Mouse (Mus musculus) urinary bladder, adult 18-20 months (tissue): ENCODE measurements at regions not wholly inside any gene's neighbourhood (a gene's known extent, or its start where the extent isn't known, plus 50 kb on each side); places are given as distances from the start of the nearest gene placed in this dataset.
A peak's percentile ranks its signal among the peaks of the same experiment; 100 is the strongest.

Source experiments
- DNase-seq, 2 experiments: peaks; one replicate each; pipeline ENCODE4 v3.0.0; 2022; ENCODE audit warnings: low spot score in 2 of 2, mixed read lengths in 2 of 2

DNA sequence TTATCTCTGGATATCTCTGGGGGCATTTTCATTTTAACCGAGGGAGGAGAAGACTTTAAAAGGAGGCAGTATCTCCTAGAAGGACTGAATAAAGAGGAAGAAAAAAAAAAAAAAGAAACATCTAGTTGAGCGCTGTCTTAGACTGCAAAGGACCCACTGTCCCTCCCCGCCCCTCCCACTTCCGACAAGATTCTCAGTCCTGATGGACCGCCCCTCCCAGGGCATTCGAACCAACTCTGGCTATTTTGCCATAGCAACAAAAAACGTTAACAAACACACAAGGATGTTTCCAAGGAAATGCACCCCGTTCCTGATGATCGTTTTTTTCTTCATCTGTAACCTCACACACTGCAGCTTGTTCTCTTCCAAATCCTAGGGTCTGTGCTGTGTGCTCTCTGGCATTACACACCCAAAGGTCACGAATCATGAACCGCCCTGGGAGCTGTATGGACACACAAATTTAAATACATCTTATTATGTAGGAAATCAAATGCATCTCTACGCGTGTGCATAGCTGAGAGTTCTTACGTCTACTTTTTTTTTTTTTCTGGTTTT lies 75.8 kb downstream of the Rnd3 start:
- no peak for DNase-seq

DNA sequence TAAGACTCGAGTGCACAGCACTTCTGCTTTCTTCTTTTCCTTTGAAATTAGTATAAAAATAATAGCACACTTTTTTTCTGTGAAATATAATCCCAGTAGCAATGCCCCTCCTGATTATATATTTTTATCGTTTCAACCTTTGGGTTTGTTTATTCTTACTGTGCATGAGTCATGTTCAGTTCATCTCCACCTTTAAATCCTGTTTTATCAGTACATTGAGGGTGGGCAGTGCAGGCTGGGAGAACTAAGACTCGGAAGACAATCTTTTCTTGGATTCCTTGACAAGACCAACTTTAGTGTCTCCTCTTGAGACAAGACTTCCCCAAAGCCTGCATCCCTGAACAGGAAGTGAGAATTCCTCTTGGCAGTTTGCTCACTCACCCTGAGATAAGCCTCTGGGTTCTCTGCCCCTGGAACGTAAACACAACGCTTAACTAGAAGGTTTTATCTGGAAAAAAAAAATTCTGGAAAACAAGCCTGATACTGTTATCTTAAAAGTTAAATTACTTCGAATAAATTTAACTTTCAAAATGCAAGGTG lies 76.5 kb downstream of the Rnd3 start:
- DNase-seq = peak; percentile 3 to 12

DNA sequence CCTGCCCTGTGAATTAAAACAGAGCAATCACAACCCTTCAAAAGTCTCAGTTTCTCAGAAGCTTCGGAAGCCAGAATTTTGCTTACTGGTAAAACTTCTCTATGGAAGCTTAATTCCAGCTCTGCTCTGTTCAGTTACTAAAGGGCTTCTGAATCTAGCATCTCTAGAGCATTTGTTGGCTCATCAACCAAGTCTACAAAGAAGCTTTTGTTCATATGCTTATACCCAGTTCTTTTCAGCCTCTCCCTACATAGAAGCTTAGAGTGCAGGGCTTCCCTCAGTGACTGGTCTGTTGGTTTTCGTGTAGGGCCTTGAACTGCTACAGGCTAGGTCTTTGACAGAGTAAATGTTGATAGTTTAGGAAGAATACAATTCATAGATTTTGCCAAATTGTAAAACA lies 78.0 kb downstream of the Rnd3 start:
- DNase-seq = no peak

DNA sequence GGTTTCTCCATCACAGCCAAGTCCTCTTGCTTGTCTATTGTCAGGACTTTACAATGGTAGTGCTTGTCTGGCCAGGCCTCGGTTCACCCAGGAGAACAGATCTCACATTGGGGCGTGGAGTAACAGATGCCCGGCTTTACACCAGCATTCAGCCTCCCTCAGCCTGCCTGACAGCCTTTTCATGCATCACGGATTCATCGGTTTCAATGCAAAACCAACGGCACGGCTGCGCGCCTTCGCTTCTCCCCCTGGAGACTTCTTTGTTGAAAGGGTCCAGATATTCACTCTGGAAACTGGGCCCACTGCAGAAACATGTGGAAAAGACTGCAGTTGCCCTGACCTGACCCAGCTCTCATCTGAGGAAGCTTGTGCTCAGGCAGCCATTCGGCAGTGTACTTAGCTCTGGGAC lies 82.5 kb downstream of the Rnd3 start:
- no peak for DNase-seq

DNA sequence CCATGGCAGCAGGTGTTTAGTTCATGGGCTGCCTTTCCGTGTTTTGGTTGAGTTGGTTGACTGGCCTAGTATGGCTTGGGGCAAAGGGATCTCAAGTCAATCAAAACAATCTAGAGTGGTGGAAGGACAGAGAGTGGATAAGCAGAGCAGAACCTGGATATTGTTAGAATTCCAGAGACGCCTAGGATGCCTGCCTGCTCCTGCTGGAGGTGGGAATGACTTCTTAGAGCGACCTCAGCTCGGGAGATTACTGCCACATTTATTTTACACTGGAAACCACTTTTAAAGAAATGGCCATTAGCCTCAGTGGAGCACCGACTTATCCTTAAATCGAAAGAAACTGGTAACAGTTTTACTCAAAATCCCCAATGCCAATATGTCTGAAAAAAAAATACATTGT lies 83.1 kb downstream of the Rnd3 start:
- no peak for DNase-seq

DNA sequence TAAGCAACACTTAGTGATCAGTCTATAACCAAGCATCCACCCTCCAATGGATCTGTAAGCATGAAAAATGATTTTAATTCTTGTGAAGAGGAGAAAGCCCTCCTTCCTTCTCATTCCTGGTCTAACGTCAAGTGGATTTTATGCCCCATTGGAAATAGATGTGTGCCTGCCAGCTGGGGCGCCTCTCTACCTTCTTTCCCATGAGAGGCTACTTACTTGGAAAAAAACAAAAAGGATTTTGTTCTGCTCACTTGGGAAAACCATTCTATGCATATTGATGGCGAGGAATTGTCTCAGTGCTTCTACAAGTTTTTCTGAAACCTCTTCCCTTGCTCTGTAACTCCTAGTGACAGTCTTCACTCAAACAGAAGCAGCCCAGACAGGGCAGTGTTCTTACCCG lies 84.1 kb downstream of the Rnd3 start:
- no peak for DNase-seq

DNA sequence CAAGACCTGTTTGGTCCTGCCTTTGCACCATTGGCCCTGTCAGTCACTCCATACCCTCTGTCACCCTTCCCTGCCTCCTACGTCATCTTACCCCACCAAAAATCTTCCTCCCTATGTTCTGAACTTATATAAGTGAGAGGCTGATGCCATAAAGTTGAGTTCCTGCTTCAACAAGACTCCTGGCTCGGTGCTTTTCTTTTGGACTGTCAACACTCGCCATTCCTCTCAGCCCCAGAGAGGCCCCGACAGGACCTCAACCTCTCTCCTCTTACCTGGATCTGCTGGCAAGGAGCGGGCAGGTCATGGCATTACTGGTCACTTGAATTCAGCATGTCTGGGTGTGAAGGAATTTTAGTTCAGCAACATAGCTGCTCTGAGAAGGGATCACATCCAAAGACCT lies 86.9 kb downstream of the Rnd3 start:
- no peak for DNase-seq

DNA sequence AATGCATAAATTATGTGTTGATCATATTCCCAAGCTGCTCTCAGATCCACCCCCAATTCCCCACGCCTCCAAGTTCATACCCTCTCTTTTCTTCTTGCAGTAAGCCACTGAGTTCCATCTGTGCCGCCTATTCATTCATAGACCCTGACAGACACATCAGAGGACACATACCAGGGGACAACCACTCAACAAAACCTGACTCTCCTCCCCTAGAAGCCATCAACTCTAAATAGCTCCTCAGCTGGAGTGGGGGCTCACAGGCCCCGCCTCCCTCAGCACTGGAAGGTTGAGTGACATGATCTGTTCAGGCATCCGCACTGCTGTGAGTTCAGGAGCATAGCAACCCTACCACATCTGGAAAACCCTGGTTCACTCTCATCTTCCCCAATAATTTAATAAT lies 90.8 kb downstream of the Rnd3 start:
- DNase-seq = no peak

DNA sequence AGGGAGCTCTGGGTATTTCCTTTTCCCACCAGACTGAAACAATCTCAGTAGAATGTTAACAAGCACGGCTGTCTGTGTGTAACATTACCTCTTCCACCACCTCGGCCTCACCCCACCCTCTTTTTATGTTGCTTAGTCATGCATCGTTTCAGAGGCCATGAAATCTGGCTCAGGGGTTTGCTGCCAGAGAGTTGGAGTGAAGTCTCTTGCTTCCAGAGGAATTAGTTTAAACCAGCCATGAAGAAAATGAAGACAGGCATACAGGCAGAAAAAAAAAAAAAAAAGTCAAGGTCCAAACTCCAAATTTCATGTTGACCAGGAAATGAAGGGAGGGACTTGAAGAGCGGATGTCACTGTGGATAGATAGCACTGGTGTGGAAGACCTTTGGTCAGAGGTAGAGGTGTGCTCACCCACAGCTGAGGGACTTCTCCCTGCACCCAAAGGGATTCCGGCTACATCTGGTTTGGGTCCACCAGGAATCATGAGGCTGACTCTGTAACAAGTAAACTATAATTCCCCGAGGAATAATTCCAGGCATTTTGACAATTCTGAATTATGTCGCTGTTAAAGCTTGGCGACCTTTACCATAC lies 92.7 kb downstream of the Rnd3 start:
- DNase-seq = no peak

DNA sequence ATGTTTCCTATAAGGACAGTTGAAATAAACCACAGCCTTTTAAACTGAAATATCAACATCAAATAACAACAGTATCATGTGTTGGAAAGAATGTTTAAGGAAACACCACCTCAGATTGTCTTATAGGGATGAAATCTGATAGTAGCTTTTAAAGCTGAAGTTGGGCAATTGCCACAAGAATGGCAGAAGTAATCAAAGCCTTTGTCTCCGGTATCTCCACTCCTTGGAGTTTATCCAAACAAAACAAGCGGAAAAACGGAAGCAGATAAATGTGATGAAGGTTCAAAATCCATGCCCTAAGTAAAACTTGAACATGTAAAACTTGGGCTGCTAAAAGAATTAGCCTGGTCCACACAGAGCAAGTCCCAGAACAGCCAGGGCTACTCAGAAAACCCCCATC lies 93.6 kb downstream of the Rnd3 start:
- no peak for DNase-seq

DNA sequence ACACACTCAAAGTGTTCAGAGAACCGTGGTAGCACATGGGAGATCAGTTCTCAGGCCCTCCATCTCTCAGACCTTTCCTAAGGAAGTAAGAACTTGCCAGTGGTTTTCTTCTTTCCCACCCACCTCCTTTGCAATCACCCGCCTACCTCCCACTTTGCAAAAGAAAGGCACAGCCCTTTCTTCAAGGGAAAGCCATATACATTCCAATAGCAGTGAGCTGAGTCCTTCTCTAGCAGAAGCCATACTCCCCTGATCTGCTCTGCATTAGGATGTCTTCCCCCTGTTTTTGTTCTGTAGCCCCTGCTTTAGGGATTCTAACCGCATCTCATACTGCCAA lies 99.1 kb downstream of the Rnd3 start:
- DNase-seq = no peak

DNA sequence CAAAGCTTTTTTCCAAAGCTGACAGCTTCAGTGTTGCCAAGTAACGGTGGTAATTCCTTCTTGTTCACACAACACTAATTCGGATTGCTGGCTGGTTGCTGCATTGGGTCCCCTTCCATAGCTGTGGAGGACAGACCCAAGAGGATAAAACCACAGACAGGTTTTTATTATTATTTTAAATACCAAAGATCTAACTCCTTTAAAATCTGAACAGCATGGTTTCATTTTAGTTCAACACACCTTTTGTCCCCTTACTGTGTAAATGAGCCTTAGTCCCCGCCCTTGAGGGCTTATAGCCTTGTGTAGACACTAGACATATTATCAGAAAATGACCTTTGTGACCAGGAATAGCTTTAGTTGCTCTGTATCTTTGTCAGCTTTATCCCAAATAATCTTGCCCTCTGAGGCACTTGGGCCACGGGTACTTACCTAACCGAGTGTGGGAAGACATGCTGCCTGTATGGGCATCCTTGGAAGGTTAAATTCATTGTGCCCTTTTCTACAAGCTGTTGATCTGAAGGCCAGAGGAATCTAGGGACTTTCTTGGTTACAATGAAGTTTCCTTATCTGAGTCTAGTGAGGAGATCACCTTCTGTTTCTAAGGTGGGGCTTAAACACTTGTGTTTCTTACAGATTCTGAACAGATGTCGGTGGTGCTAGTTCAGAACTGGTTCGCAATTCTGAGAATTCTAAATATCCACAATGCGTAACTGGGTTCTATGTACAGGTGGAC lies 99.6 kb downstream of the Rnd3 start:
- DNase-seq = no peak

DNA sequence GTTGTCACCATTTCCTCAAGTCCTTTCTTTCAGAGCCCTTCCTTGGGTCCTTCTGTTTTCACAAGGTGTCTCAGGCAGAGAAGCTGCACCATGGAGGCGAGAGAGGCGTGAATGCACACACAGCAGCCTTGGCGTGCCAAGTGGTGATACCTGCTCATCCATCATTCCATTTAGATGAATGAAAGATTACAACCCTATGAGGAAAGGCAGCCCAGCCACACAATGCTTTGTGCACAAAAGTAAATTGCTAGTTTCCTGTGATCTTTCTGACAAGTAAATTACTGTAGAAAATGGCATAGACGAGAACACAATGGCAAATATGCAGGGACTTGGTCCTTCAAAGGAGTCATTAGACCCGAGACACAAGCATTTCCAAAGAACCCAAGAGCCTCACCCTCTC lies 101.4 kb downstream of the Rnd3 start:
- no peak for DNase-seq

DNA sequence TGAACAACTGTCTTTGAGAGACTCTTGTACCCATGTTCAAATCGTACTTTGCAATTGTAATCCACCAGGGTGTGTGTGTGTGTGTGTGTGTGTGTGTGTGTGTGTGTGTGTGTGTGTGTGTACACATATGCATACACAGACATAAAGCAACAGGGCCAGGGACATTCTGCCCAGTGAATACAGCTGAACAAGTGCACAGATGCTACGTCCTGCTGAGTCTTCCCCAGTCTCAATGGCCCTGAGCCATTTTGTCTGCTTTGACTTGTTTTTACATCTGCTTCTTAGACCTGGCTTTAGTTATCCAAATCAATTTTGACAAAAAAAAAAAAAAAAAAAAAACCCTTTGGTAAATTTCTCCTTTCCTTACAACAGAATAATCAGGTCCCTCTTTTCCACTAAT lies 103.3 kb downstream of the Rnd3 start:
- DNase-seq = no peak

DNA sequence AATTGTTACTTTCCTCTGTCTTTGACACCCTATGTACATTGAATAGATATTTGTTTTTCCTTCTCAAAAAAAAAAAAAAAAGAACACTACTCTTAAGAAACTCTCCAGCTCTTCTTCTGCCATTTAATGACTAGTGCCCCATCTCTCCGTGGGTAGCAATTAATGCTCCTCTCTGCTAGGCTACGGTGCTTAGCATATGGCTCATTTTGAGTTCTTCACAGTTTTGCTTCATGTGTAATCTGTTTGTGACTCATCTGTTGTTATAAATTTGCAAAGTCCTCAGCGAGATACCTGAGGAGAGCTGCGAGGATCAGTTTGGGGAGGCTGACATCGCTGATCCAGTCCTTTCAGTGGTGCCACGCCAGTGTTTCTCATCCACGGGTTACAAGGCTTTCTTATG lies 107.8 kb downstream of the Rnd3 start:
- no peak for DNase-seq

DNA sequence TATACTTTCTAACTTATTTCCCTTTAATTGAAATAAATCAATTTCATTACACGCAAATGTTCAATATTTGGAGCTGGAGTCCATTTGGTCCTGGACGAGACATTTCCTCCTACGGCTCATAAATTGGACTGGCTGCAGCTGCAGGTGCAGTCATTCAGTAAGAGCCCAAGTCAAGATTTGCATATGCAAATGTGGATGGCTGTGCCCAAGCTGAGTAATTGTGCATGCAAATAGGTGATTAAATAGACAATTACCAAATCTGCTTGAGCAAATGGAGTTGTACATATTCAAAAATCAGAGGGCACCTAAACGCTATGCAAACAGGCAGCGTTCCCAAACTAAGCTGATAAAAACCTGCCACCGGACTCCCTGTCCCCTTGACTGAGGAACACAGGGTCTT lies 110.2 kb downstream of the Rnd3 start:
- no peak for DNase-seq

DNA sequence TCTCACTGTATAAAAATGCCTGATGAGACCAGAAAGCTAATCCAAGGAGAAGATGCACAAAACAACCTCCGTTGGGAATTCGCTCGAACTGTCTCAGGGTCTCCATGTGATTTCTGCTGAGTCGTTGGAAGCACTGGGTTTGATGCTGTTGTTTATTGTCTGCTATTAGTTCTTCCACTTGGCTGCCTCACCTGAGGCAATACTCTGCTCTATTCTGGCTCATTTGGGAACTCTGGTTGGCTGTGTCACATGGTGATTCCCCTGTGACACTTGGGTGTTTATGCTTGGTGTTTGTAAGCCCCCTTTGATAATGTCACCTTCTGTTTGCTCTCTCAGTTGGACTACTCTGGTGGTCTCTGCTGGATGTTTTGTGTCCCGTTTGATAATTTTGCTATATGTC lies 111.9 kb downstream of the Rnd3 start:
- no peak for DNase-seq

DNA sequence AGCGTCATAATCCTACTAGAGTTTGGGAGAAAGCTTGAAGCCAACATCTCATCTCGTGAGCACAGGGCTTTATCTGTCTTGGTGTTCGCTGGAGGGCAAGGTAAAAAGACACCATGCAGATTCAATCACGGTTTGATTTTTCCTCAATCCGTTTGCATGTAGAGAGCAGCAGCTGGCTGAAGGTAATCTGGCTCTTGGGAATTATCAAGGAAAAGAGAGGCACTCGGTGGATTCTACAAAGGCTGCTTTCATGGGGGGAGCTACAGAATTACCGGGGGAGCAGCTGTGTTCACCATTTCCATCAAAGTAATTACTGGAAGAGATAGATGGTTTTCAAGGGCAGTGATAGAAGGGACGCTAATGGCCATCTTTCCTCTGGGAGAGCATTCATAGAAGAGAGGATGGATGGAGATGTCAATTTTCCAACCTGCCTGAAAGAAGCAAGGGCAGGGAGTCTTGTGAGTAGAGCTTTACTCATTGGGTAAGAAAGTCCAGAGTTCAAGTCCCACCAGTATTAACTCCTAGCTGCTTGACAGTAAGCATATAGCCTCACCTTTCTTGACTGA lies 112.6 kb downstream of the Rnd3 start:
- DNase-seq = no peak

DNA sequence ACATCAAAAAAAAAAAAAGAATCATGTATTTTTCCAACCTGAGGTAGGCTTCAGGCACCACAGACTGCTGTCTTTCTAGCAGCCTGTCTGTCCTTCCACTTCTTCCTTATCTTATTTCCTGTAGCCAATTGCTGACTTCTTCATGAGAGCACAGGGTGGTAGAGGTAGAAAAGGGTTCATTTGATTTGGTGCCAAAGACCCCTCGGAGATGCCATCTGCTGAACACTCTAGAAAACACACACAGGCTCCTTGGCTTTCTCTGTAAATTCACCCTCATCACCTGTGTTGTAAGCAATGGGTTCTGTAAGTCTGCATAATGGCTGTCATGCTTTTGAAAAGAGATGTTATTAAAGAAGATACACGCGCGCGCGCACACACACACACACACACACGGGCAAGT lies 115.0 kb downstream of the Rnd3 start:
- no peak for DNase-seq

DNA sequence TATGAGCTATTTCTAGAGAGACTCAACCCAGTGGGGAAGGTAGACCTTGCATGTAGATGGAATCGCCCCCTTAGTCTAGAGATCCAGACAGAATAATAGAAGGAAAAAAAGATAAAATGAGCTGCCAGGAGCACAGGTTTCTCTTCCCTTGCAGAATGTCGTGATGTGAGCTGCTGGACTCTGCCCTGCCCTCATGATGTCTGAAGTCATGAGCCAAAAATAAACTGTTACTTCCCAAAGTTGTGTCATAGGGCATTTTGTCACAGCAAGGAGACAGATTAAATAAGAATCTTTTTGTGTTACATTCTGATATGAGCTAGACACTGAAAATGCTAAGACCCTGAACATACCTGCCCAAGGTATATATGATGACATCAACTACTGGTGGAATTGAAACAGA lies 126.4 kb downstream of the Rnd3 start:
- DNase-seq = no peak

DNA sequence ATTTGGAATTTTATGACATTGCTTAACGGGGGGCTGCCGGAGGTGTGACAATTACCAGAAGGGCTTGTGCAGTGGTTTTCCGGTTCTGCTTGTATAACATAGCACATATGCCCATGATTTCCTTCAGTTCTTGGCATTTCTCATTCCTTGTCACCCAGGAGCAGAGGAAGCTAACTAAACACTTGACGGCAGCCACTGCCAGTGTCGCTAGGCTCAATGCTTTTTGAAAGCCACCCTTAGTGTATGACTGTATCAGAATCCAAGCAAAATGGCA lies 132.8 kb downstream of the Rnd3 start:
- DNase-seq = no peak

DNA sequence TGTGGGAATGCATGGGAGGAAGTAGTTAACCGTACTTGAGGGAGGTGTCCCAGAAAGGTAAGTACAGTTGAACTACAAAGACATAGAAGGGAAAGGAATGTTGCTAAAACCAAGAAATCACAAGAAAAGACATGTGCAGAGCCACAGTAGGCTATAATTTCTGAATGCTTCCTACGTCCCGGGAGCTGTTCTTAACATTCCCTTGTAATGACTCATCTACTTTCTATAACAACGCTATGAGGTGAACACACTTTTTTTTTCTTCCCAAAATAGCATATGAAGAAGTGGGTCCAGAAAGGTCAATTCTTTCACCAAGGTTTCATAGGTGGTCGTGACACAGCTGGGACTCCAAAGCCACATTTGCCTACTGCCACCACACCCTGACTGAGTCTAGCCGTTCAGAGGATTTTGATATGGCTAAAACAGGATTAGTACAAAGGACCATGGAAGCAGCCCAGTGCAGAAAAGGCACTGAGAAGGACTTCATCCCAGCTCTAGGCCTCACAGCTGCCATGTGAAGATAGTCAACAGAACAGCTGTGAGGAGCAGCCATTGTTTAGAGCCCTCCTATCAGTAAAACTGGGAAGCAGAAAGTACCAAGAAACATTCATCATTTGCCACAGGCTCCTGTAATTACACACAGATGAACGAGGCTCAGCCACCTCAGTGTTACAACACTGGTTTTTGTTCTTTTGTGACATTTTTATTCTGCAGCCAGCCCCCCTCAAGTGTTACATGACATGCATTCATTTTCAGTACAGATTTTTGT lies 133.4 kb downstream of the Rnd3 start:
- DNase-seq = no peak

DNA sequence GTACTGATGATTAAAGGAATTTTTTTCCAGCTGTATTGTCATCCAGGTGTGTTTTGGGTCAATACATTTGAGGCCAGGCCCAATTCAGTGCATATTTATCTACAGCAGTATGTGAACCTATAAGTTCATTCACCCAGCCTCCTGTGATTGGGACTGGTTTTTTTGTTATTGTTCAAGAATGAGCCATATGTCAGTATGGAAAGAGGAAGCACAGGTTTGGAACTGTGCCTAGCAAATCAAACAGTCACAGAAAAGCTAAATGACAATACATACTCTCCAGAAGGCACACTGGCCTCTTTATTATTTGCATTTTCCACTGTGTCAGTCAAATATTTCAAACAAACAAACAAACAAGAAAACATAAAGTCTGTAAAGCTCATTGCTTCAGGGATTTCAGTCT lies 134.7 kb downstream of the Rnd3 start:
- DNase-seq = no peak
